Mouse (Mus musculus) midbrain, postnatal 0 days (tissue): Measurements from ENCODE around the gene Safb. TPM values are rescaled to one million over a fixed set of nuclear protein-coding genes. Genes with fewer than 3 reads are reported as not detected.

Experiments
- ATAC-seq: fragments of 200-750 bp; cut with Nextera tagmentation; 2 replicates; pipeline ENCODE4 v1.8.0; 2017; ENCODE audit warnings: moderate number of reproducible peaks, mild to moderate bottlenecking, moderate TSS enrichment, moderate library complexity; ENCODE audit not compliant: low FRiP score
- DNase-seq: peaks from one replicate; pipeline ENCODE4 v3.0.0-alpha.2; 2015; ENCODE audit warnings: low spot score
- H3K27ac ChIP-seq: fragments of 300-500 bp; sonication (generic); 2 replicates; pipeline ENCODE4 v1.5.1; 2014; ENCODE audit warnings: low read depth, mild to moderate bottlenecking, low read length, mixed read lengths
- H3K27me3 ChIP-seq: fragments of 300-500 bp; sonication (generic); 2 replicates; pipeline ENCODE4 v1.6.1; 2014; ENCODE audit warnings: low read length, control low read depth, mixed read lengths; ENCODE audit not compliant: insufficient read depth
- H3K36me3 ChIP-seq: fragments of 300-500 bp; sonication (generic); 2 replicates; pipeline ENCODE4 v1.6.1; 2014; ENCODE audit warnings: low read length, control low read depth, mixed read lengths; ENCODE audit not compliant: insufficient read depth
- H3K4me1 ChIP-seq: fragments of 300-500 bp; sonication (generic); 2 replicates; pipeline ENCODE4 v1.6.1; 2014; ENCODE audit warnings: mild to moderate bottlenecking, control low read depth, antibody characterized with exemption, low read length, mixed read lengths; ENCODE audit not compliant: insufficient read depth
- H3K4me2 ChIP-seq: fragments of 300-500 bp; sonication (generic); 2 replicates; pipeline ENCODE4 v1.6.1; 2014; ENCODE audit warnings: low read depth, mild to moderate bottlenecking, low read length, mixed read lengths; ENCODE audit not compliant: poor library complexity, severe bottlenecking
- H3K4me3 ChIP-seq: fragments of 300-500 bp; sonication (generic); 2 replicates; pipeline ENCODE4 v1.5.1; 2014; ENCODE audit warnings: low read depth, mild to moderate bottlenecking, low read length, moderate library complexity
- H3K9ac ChIP-seq: fragments of 300-500 bp; sonication (generic); replicated peaks from 2 replicates; pipeline ENCODE4 v1.6.1; 2014; ENCODE audit warnings: mild to moderate bottlenecking, low read length, moderate library complexity, mixed read lengths; ENCODE audit not compliant: poor library complexity, severe bottlenecking
- H3K9me3 ChIP-seq: fragments of 300-500 bp; sonication (generic); 2 replicates; pipeline ENCODE4 v1.6.1; 2016; ENCODE audit warnings: low read length, control low read depth
- CTCF ChIP-seq: IDR thresholded peaks from 2 replicates; pipeline ENCODE4 v1.5.1; 2016; ENCODE audit warnings: antibody characterized with exemption, mild to moderate bottlenecking
- WGBS: fragments of 180-500 bp; shearing (Covaris S2); extraction: QIAGEN DNeasy Blood & Tissue Kit; methylation state at CpG from one replicate; pipeline ENCODE4 v1.1.7; 2014; 5-methylcytosine and 5-hydroxymethylcytosine counted together
- polyA plus RNA-seq: library from polyadenylated mRNA; unstranded; fragments of >200 nt; fragmentation: Nextera tagmentation; extraction: Ambion mirVana; gene quantifications from 2 replicates; pipeline ENCODE4 v1.2.1, GENCODE M21; 2015
- total RNA-seq: library from RNA; depleted of rRNA; stranded (reverse); fragments of >200 nt; gene quantifications from 2 replicates; pipeline ENCODE4 v1.2.3, GENCODE M21; 2014

Safb gene
- total and polyA plus RNA-seq, 2 experiments from 2014 or later = 56.1 to 95.9 TPM

DNA sequence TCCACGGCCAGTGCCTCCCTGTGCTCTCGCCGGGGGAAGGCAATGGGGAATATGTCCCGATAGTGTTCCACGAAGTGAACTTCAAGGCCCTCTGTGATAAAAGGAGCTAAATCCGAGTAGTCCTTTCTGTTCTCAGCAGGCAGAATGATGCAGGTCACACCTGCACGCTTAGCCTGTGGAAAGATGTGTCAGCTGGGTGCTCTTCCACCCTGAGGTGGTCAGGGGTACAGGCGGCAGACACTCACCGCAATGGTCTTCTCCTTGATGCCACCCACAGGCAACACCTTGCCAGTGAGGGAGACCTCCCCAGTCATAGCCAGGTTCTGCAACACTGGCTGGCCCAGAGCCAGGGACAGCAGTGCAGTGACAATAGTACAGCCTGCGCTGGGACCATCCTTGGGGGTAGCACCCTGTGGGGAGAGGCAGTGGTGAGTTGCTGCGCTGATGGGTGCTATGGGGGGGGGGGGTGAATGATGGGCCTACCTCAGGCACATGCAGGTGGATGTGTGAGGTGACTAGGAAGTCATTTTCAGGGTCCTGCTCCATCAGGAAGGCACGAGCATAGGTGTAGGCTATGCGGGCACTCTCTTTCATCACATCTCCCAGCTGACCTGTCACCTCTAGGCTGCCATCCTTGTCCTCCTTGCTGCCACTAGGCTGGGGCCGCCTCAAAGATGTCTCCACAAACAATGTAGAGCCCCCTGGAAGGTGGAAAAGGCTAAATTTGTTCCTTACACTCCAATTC lies 29.9 kb downstream of the Safb start:
- Histone ChIP-seq H3K27ac (peak overlapping the region; percentile 32; the same call in 1 of the 2 replicates), H3K4me2 (peak overlapping the region; percentile 75), H3K4me1 (peaks cover 9% of the 10 kb centered on the region; the same call in 1 of the 2 replicates), H3K27me3 (no peaks in the 10 kb centered on the region), H3K36me3 (peaks cover 51% of the 10 kb centered on the region), H3K4me3 (peak overlapping the region; percentile 65), H3K9ac (peak overlapping the region; percentile 69), H3K9me3 (no peaks in the 10 kb centered on the region)
- no peak for DNase-seq
- no peak for ATAC-seq
- TF ChIP-seq CTCF = peak; percentile 6; the same call in 1 of the 2 replicates
- WGBS = 35% methylated on average over 13 of the region's 14 CpGs

GRCm38 (mm10) chr17:56615136-56615784 lies 30.6 kb downstream of the Safb start:
- no peak overlapping the region for H3K4me2 ChIP-seq
- whole genome bisulfite sequencing = 89% methylated on average over 11 of the region's 11 CpGs
- DNase-seq = no peak

DNA sequence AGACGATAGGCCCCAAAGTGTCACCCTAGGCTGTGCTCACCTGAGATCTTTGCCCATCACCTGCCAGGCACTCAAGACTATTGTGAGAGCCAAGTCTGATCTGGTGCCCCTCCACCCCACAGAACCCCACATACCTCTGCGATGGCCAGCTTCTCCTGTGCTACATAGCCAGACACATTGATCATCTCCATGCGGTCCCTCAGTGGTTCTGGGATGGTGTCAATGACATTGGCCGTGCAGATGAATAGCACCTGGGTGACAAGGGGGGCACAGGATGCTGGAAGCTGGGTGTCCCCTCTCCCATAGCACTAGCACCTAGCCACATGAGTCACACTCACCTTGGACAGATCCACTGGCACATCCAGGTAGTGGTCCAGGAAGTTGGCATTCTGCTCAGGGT lies 31.2 kb downstream of the Safb start:
- Histone ChIP-seq H3K4me2 (no peak overlapping the region), H3K36me3 (peaks cover 60% of the 10 kb centered on the region), H3K9me3 (no peaks in the 10 kb centered on the region), H3K27me3 (no peaks in the 10 kb centered on the region), H3K9ac (no peak overlapping the region), H3K4me3 (no peak overlapping the region), H3K4me1 (peaks cover 4% of the 10 kb centered on the region; the same call in 1 of the 2 replicates), H3K27ac (no peak overlapping the region)
- TF ChIP-seq CTCF = no peak
- DNase-seq = no peak
- no peak for ATAC-seq
- 88% methylated on average over 4 of the region's 4 CpGs for WGBS

More at GRCm38 (mm10) chr17:56615136-56615784, 30.6 kb downstream of the Safb start:
- peaks cover 9% of the 10 kb centered on the region; the same call in 1 of the 2 replicates for H3K4me1 ChIP-seq
- ATAC-seq = no peak
- peaks cover 58% of the 10 kb centered on the region for H3K36me3 ChIP-seq
- no peaks in the 10 kb centered on the region for H3K9me3 ChIP-seq
- TF ChIP-seq CTCF = no peak
- H3K4me3 ChIP-seq = no peak overlapping the region
- H3K27ac ChIP-seq = no peak overlapping the region
- H3K27me3 ChIP-seq = no peaks in the 10 kb centered on the region
- H3K9ac ChIP-seq = no peak overlapping the region

DNA sequence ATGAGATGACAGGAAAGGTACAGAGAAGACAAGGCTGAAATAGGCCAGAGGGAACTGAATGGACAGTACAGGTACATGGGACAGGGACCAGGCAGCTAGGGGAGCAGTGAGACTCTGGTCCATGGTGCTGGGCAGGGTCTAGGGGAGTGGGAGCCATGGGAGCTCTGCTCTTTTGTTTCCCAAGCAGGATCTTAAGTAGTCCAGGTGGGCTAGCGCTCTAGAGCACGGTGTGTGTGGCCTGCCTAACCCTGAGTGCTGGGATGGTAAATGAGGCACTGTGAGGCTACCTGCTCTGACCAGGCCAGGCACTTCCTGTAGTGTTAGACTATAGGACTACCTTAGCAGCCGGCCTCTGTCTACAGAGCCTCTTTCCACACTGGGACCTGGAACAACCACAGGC lies 32.1 kb downstream of the Safb start:
- Histone ChIP-seq H3K4me3 (no peak overlapping the region), H3K36me3 (peaks cover 63% of the 10 kb centered on the region), H3K9me3 (no peaks in the 10 kb centered on the region), H3K9ac (no peak overlapping the region), H3K27me3 (no peaks in the 10 kb centered on the region), H3K27ac (no peak overlapping the region), H3K4me1 (peaks cover 4% of the 10 kb centered on the region; the same call in 1 of the 2 replicates), H3K4me2 (no peak overlapping the region)
- TF ChIP-seq CTCF = no peak
- ATAC-seq (no peak), DNase-seq (no peak)
- 94% methylated on average over 3 of the region's 3 CpGs for WGBS

- Histone ChIP-seq H3K4me2 (no peak overlapping the region), H3K9ac (no peak overlapping the region), H3K27ac (no peak overlapping the region), H3K4me1 (peaks cover 4% of the 10 kb centered on the region; the same call in 1 of the 2 replicates), H3K4me3 (no peak overlapping the region), H3K27me3 (no peaks in the 10 kb centered on the region), H3K36me3 (peaks cover 71% of the 10 kb centered on the region), H3K9me3 (no peaks in the 10 kb centered on the region)
- DNase-seq = no peak
- no peak for TF ChIP-seq CTCF
- WGBS = 91% methylated on average over 8 of the region's 8 CpGs
- ATAC-seq = no peak
These were observed 33.0 kb downstream of the Safb start for GRCm38 (mm10) chr17:56617628-56618027.

DNA sequence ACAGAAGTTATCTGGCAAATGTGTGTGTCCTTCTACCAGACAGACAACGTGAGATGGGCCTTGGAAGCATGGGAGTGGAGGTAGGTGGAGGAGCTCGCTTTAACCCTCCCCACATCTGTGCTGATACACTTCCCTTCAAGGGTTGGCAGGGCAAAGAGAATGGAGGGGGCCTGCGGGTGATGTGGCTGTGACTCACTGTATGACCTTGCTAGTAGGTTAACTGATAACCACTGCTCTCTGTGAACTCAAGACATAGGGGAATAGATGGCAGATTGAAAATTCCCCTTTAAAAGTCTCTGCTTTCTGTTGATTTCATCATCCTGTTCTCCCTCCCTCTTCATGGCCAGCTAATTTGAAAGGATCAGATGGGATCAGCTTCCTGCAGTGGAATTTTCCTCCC lies 40.9 kb downstream of the Safb start:
- Histone ChIP-seq H3K4me1 (peaks cover 5% of the 10 kb centered on the region; the same call in 1 of the 2 replicates), H3K27ac (no peak overlapping the region), H3K9me3 (no peaks in the 10 kb centered on the region), H3K9ac (no peak overlapping the region), H3K27me3 (no peaks in the 10 kb centered on the region), H3K4me3 (0 out of 2 replicates have a peak overlapping the region, but pooled peaks have one; percentile 67), H3K36me3 (peaks cover 19% of the 10 kb centered on the region), H3K4me2 (0 out of 2 replicates have a peak overlapping the region, but pooled peaks have one; percentile 57)
- WGBS = 92% methylated on average over 3 of the region's 3 CpGs
- no peak for ATAC-seq
- no peak for DNase-seq
- TF ChIP-seq CTCF = no peak
